Mouse (Mus musculus) embryonic facial prominence, embryonic 13.5 days (tissue): ENCODE data around the gene Galnt4. TPM values are rescaled to one million over a fixed set of nuclear protein-coding genes. Genes with fewer than 3 reads are reported as not detected.

Experiments used
- ATAC-seq: fragments of 200-750 bp; cut with Nextera tagmentation; 2 replicates; pipeline ENCODE4 v1.8.0; 2017; ENCODE audit warnings: low read depth; ENCODE audit not compliant: insufficient number of reproducible peaks, insufficient read depth, low FRiP score, low TSS enrichment
- H3K27ac ChIP-seq: fragments of 300-500 bp; sonication (generic); 2 replicates; pipeline ENCODE4 v1.5.1; 2015; ENCODE audit warnings: moderate library complexity, mild to moderate bottlenecking, inconsistent platforms
- H3K27me3 ChIP-seq: fragments of 300-500 bp; sonication (generic); 2 replicates; pipeline ENCODE4 v1.6.1; 2015; ENCODE audit warnings: mild to moderate bottlenecking, inconsistent platforms
- H3K36me3 ChIP-seq: fragments of 300-500 bp; sonication (generic); 2 replicates; pipeline ENCODE4 v1.6.1; 2015; ENCODE audit warnings: mild to moderate bottlenecking, inconsistent platforms
- H3K4me1 ChIP-seq: fragments of 300-500 bp; sonication (generic); 2 replicates; pipeline ENCODE4 v1.6.1; 2015; ENCODE audit warnings: inconsistent platforms
- H3K4me2 ChIP-seq: fragments of 300-500 bp; sonication (generic); 2 replicates; pipeline ENCODE4 v1.6.1; 2015; ENCODE audit warnings: moderate library complexity, mild to moderate bottlenecking, inconsistent platforms
- H3K4me3 ChIP-seq: fragments of 300-500 bp; sonication (generic); 2 replicates; pipeline ENCODE4 v1.5.1; 2015; ENCODE audit warnings: mild to moderate bottlenecking, inconsistent platforms
- H3K9ac ChIP-seq: fragments of 300-500 bp; sonication (generic); 2 replicates; pipeline ENCODE4 v1.6.1; 2015; ENCODE audit warnings: mild to moderate bottlenecking, inconsistent platforms
- H3K9me3 ChIP-seq: fragments of 300-500 bp; sonication (generic); 2 replicates; pipeline ENCODE4 v1.6.1; 2016; ENCODE audit warnings: inconsistent platforms
- WGBS: fragments of 180-500 bp; shearing (Covaris S2); methylation state at CpG from one replicate; pipeline ENCODE4 v1.1.7; 2015; ENCODE audit warnings: mixed read lengths; 5-methylcytosine and 5-hydroxymethylcytosine counted together
- polyA plus RNA-seq: library from polyadenylated mRNA; unstranded; fragments of >200 nt; fragmentation: Nextera tagmentation; extraction: Ambion mirVana; gene quantifications from 2 replicates; pipeline ENCODE4 v1.2.1, GENCODE M21; 2015

Gene Galnt4
- polyA plus RNA-seq, 1 experiment from 2014 or later = 7.1 TPM

DNA sequence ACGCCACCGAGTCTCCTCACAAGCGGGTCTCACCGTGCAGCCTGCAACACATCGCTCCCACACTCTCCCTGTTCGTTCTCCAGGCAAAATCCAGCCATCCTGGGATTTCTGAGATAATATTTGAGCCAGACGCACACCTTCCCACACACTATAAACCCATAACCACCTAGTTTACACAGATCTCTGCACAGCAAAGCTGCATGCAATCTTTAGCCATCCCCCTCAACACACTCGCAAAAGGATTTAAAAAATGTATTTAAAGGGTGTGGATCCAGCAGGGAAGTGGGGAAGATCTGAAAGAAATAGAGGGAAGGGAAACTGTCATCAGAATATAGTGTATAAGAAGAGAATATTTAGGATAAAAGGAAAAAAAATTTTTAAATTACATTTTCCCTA lies 8.3 kb downstream of the Galnt4 start:
- Histone ChIP-seq H3K4me3 (no peak overlapping the region), H3K27ac (no peak overlapping the region), H3K36me3 (no peaks in the 10 kb centered on the region), H3K4me1 (peaks cover 26% of the 10 kb centered on the region), H3K9me3 (no peaks in the 10 kb centered on the region), H3K27me3 (no peaks in the 10 kb centered on the region), H3K4me2 (no peak overlapping the region), H3K9ac (no peak overlapping the region)
- WGBS = 70% methylated on average over 8 of the region's 8 CpGs
- no peak for ATAC-seq

DNA sequence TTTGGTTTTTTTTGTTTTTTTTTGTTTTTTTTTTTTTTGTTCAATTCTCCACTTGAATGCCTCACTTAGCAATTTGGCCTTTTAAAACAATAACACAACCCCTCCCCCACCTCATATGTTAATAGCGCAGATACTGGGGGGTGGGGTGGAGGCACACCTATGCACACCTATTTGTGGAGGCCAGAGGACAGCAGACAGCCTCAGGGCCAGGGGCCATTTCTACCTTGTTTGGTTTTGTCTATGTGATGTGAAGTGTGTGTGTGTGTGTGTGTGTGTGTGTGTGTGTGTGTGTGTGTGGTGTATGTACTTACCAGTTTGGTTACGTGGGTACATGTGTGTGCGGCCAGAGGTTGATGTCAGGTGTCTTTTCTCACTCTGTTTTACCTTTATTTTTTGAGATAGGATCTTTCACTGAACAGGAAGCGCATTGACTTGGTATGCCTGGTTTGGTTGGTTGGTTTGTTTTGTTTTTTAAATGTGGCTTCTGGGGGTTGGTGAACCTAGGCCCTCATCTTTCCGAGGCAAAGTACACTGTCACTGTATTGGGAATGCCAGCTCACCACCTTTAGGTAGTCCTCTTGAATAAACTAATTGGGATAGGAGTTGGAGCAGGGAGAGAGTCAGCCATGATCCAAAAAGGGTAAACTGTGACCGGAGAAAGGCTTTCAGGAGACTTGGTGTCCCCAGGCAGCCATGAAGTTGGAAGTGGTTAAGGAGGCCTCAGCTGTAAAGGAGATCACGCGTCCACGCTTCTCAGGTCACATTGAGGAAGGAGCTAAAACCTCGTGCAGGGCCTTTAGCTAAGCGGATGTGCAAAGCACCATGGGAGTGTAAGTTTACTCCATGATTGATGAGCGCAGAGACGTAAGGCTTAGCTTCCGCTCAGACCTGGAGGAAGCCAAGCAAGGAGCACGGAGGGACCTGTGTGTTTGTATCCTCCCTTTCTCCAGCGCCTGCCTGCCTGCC lies 9.0 kb downstream of the Galnt4 start:
- Histone ChIP-seq H3K4me3 (no peak overlapping the region), H3K27me3 (no peaks in the 10 kb centered on the region), H3K9me3 (no peaks in the 10 kb centered on the region), H3K36me3 (no peaks in the 10 kb centered on the region), H3K27ac (no peak overlapping the region), H3K4me2 (no peak overlapping the region), H3K4me1 (peaks cover 24% of the 10 kb centered on the region), H3K9ac (no peak overlapping the region)
- no peak for ATAC-seq
- 85% methylated on average over 16 of the region's 16 CpGs for WGBS

DNA sequence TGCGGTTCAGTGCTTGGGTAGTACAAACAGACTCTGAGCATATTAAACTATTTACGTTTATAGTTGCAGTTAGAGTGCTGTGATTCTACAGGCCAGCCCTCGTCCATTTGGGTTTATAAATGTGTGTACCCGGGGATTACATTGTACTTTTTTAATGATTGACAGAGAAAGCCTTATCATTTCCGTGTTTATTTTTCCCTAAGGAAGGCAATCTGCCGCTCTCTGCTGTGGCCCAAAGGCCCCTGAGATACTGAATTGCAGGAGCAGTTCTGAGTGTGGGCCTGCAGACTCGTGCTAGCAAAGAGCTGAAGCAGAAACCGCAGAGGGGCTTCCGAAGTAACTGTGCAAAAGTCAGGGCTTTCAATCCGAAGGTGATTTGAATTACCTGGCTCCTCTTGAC lies 9.9 kb downstream of the Galnt4 start:
- no peaks in the 10 kb centered on the region for H3K9me3 ChIP-seq
- no peak overlapping the region for H3K27ac ChIP-seq
- no peaks in the 10 kb centered on the region for H3K27me3 ChIP-seq
- H3K9ac ChIP-seq = no peak overlapping the region
- no peak overlapping the region for H3K4me2 ChIP-seq
- 78% methylated on average over 10 of the region's 10 CpGs for WGBS
- ATAC-seq = no peak
- no peaks in the 10 kb centered on the region for H3K36me3 ChIP-seq
- no peak overlapping the region for H3K4me3 ChIP-seq
- peaks cover 24% of the 10 kb centered on the region for H3K4me1 ChIP-seq

DNA sequence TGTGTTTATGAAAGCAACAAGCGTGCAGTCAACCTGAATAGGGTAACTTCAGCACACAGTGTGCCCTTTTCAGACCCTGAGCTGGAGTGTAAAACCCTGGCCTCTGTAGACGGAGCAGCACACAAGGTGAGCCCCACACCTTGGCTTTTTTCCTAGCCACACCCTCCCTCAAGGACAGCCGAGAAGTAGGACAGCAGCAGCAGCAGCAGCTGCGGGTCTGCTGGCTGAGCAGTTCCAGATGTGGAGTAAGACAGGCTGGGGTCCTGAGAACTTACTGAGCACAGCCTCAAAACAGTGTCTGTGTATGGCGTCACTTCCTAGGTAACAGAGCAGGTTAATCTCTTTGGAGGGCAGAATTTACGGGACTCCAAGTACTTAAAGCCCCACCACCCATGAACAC lies 10.7 kb downstream of the Galnt4 start:
- H3K36me3 ChIP-seq = no peaks in the 10 kb centered on the region
- H3K4me2 ChIP-seq = peak overlapping the region; percentile 11; the same call in 1 of the 2 replicates
- H3K4me1 ChIP-seq = peaks cover 24% of the 10 kb centered on the region
- H3K27me3 ChIP-seq = no peaks in the 10 kb centered on the region
- WGBS = 28% methylated on average over 6 of the region's 6 CpGs
- H3K9ac ChIP-seq = no peak overlapping the region
- H3K27ac ChIP-seq = no peak overlapping the region
- no peak overlapping the region for H3K4me3 ChIP-seq
- H3K9me3 ChIP-seq = no peaks in the 10 kb centered on the region
- 0 out of 2 replicates have a peak, but pooled peaks have one; percentile 32 for ATAC-seq

DNA sequence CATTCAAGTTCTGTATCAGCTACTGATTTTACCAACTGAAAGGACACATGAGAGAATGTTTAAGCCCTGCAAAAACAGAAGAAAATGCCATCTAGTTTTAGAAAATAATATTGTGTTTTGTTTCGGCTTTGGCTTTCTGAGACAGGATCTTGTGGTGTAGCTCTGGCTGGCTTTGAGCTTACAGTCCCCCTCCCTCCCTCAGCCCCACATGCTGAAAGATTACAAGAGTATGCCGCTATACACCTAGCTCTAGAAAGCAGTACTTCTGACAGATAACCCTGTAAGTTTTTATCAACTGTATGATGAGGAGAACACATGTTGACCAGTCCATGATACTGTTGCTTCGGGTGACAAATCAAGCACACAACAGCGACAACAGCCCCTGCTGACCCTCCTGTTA lies 11.5 kb downstream of the Galnt4 start:
- peaks cover 24% of the 10 kb centered on the region for H3K4me1 ChIP-seq
- no peak overlapping the region for H3K9ac ChIP-seq
- no peak for ATAC-seq
- H3K36me3 ChIP-seq = no peaks in the 10 kb centered on the region
- no peaks in the 10 kb centered on the region for H3K27me3 ChIP-seq
- no peak overlapping the region for H3K4me2 ChIP-seq
- H3K4me3 ChIP-seq = no peak overlapping the region
- no peaks in the 10 kb centered on the region for H3K9me3 ChIP-seq
- H3K27ac ChIP-seq = no peak overlapping the region
- 80% methylated on average over 4 of the region's 4 CpGs for whole genome bisulfite sequencing

DNA sequence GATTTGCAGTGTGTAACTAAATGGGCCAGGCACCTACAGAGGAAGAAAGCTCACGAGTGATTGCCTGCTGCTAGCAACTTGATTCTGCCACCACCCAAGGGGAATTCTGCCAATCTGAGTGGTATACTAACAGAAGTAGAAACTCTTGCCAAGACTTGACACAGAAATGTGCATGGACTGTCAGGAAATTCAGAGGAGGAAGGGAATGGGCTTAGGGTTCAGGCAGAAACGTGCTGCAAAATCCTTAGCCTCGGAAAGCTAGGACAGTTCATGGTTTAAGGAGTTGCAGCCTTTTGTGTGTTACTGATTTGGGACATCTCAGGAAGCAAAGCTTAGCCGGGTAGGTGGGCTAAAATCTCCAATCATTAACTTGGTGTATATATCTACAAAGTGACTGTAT lies 18.3 kb downstream of the Galnt4 start, which contains the start of gene Phxr2:
Gene Phxr2, minus strand, starts transcription at position 101 of the 400 bp plus-strand sequence.
- Histone ChIP-seq H3K27ac (no peak within 1 kb of the TSS), H3K4me3 (no peak within 1 kb of the TSS), H3K27me3 (no peaks in the 10 kb centered on the region), H3K36me3 (peaks cover 16% of the 10 kb centered on the region), H3K9ac (no peak within 1 kb of the TSS), H3K4me2 (no peak within 1 kb of the TSS), H3K9me3 (no peaks in the 10 kb centered on the region), H3K4me1 (peaks cover 11% of the 10 kb centered on the region)
- ATAC-seq = no peak
- 75% methylated on average over 4 of the region's 4 CpGs for WGBS

DNA sequence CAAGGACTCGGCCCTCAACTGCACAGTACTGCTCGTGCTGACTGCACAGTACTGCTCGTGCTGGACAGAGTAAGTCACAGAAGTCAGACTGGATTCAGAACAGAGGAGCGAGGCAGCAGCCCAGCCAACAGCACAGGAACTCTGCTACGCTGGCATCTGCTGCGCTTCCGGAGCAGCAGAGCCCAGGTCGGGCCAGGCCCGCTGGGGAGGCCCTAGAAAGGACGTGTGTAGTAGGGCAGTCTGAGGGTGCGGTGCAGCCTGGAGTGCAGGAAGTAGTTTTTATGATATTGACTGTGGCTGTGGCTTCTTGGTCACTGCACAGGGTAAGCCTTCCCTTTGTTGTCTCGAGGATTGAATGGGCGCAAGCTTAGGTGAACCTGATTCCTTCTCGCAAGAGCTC lies 19.0 kb downstream of the Galnt4 start:
- WGBS = 85% methylated on average over 14 of the region's 14 CpGs
- ATAC-seq = no peak

DNA sequence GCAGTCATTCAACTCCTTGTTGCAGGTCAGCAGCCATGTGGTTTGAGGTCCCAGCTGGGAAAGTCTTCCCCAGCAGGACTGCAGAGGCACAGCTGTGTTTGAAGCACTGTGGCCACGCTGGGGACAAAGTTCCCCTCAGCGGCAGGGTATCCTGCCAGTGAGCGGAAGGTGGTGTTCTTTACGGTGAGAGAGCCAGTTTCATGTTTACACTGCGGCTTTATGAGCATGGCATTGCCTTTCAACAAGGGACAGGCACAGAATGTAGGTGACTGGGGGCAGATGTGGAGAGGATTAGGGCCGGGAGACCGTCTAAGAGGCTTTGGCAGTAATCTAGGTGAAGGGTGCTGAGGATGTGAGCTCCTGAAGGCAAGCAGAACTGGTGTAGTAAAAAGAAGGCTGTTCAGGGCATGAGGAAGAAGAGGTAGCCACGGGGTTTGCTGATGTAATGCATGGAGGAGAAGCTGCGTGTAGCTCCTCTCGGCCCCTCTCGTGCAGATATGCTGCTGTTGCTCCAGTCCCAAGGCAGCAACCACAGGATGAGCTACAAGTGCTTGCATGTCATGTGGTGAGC lies 19.8 kb downstream of the Galnt4 start:
- no peak overlapping the region for H3K9ac ChIP-seq
- H3K4me2 ChIP-seq = no peak overlapping the region
- H3K4me1 ChIP-seq = peaks cover 12% of the 10 kb centered on the region
- WGBS = 81% methylated on average over 11 of the region's 11 CpGs
- ATAC-seq = no peak
- H3K27ac ChIP-seq = no peak overlapping the region
- H3K4me3 ChIP-seq = no peak overlapping the region
- H3K9me3 ChIP-seq = no peaks in the 10 kb centered on the region
- peaks cover 18% of the 10 kb centered on the region for H3K36me3 ChIP-seq
- no peaks in the 10 kb centered on the region for H3K27me3 ChIP-seq

More for the DNA sequence above, 19.0 kb downstream of the Galnt4 start:
- Histone ChIP-seq H3K27ac (no peak overlapping the region), H3K27me3 (no peaks in the 10 kb centered on the region), H3K4me1 (peaks cover 12% of the 10 kb centered on the region), H3K9ac (no peak overlapping the region), H3K4me2 (no peak overlapping the region), H3K36me3 (peaks cover 16% of the 10 kb centered on the region), H3K9me3 (no peaks in the 10 kb centered on the region), H3K4me3 (no peak overlapping the region)

DNA sequence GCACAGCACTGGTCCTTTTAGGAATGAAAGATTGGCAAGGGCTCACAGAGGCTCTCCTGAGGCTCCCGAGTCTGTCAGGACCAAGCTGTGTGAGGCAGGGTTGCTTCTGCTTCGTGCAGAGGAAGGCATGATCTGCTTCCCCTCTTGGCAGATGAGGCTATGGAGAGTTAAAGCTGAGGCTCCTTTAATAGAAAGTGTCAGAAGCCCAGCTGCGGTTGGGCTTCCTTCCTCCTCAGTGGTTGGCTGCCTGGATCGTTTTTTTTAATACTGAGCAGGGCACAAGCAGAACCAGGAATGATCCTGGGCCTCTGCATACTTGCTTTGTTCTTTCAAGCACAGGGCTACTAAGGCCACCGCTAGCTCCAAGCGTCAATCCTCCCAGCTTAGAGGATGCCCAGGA lies 22.7 kb downstream of the Galnt4 start:
- Histone ChIP-seq H3K36me3 (peaks cover 21% of the 10 kb centered on the region), H3K4me2 (no peak overlapping the region), H3K9me3 (no peaks in the 10 kb centered on the region), H3K4me1 (peaks cover 12% of the 10 kb centered on the region), H3K27me3 (no peaks in the 10 kb centered on the region), H3K27ac (no peak overlapping the region), H3K9ac (no peak overlapping the region), H3K4me3 (no peak overlapping the region)
- no peak for ATAC-seq
- 45% methylated on average over 6 of the region's 6 CpGs for WGBS

DNA sequence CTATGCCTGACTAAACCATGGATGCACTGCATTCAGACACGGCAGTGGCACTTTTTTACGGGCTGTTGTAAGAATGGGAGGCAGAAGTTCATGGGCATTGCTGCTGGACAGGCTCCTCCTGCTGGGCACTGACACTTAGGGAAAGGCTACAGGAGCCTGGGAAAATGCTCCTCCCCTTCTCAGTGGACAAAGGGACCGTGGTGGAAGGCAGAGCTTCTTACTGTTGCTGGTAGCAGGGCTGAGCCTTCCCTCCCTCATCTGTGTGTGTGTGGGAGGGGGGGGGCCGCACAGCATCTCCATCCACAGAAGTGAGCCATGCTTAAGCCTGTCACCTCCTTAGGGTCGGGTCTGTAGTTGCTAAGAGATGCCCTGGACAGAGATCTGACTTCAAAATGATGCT lies 23.3 kb downstream of the Galnt4 start:
- Histone ChIP-seq H3K4me3 (no peak overlapping the region), H3K27ac (no peak overlapping the region), H3K4me2 (no peak overlapping the region), H3K9me3 (no peaks in the 10 kb centered on the region), H3K9ac (no peak overlapping the region), H3K27me3 (no peaks in the 10 kb centered on the region), H3K36me3 (peaks cover 21% of the 10 kb centered on the region), H3K4me1 (peaks cover 12% of the 10 kb centered on the region)
- ATAC-seq = 0 out of 2 replicates have a peak, but pooled peaks have one; percentile 46
- WGBS = 56% methylated on average over 5 of the region's 5 CpGs

DNA sequence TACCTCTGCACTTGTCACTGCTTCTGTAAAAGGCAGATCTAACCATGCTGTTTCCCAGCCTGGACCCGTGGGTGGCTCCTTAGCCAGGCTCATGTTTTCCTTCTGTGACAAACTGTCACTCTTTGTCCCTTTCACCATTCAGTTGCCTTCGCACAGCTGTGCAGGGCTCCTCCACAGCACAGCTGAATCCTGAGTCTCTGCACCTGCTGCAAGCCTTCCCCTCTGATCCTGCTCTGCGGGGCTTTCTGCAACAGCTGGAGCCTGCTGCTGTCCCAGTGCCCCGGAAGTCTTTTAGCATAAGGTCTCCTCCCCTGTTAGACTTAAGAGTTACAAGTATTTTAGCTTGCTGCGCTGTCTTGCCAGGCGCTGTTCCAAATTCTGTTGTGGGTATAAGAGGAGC lies 24.2 kb downstream of the Galnt4 start:
- Histone ChIP-seq H3K4me2 (no peak overlapping the region), H3K27me3 (no peaks in the 10 kb centered on the region), H3K9me3 (no peaks in the 10 kb centered on the region), H3K4me3 (no peak overlapping the region), H3K27ac (no peak overlapping the region), H3K36me3 (peaks cover 16% of the 10 kb centered on the region), H3K9ac (no peak overlapping the region), H3K4me1 (peaks cover 12% of the 10 kb centered on the region)
- no peak for ATAC-seq
- 83% methylated on average over 6 of the region's 6 CpGs for WGBS
